Mouse (Mus musculus) thymus, adult 2 months (tissue): ENCODE measurements around the gene Baiap3. TPM values are rescaled to one million over a fixed set of nuclear protein-coding genes. Genes with fewer than 3 reads are reported as not detected.
"Not testable (repeated sequence)": the region's sequence is repeated elsewhere in the genome, so short reads cannot be mapped to it uniquely, and the experiment has no call there.

Experiments used
- DNase-seq: peaks from one replicate; pipeline ENCODE4 v3.0.0; 2021
- H3K27ac ChIP-seq: fragments of 200-500 bp; 2 replicates; pipeline ENCODE4 v1.5.1; 2012; ENCODE audit warnings: low read length, control low read depth; ENCODE audit not compliant: control insufficient read depth, insufficient read depth
- H3K27me3 ChIP-seq: fragments of 200-500 bp; 2 replicates; pipeline ENCODE4 v1.6.1; 2012; ENCODE audit warnings: mild to moderate bottlenecking, low read length, moderate library complexity, mixed read lengths; ENCODE audit not compliant: control insufficient read depth, insufficient read depth
- H3K36me3 ChIP-seq: fragments of 200-500 bp; 2 replicates; pipeline ENCODE4 v1.6.1; 2012; ENCODE audit warnings: mild to moderate bottlenecking, low read length, moderate library complexity; ENCODE audit not compliant: control insufficient read depth, insufficient read depth
- H3K4me1 ChIP-seq: fragments of 200-500 bp; replicated peaks from 2 replicates; pipeline ENCODE4 v1.6.1; 2012; ENCODE audit warnings: low read length; ENCODE audit not compliant: control insufficient read depth, insufficient read depth
- H3K4me3 ChIP-seq: fragments of 200-500 bp; 2 replicates; pipeline ENCODE4 v1.5.1; 2012; ENCODE audit warnings: mild to moderate bottlenecking, low read length, control low read depth, moderate library complexity; ENCODE audit not compliant: control insufficient read depth, insufficient read depth
- CTCF ChIP-seq: fragments of 200-500 bp; IDR thresholded peaks from 2 replicates; pipeline ENCODE4 v1.5.1; 2012; ENCODE audit warnings: mild to moderate bottlenecking, control low read depth, low read length, moderate library complexity, borderline replicate concordance; ENCODE audit not compliant: control insufficient read depth, poor library complexity, insufficient read depth; ENCODE audit errors: extremely low read depth
- POLR2A ChIP-seq: fragments of 200-500 bp; IDR thresholded peaks from 2 replicates; pipeline ENCODE4 v1.6.1; 2012; ENCODE audit warnings: mild to moderate bottlenecking, low read length, control low read depth, moderate library complexity; ENCODE audit not compliant: control insufficient read depth, poor library complexity, insufficient read depth; ENCODE audit errors: extremely low read depth
- WGBS: fragments of 180-500 bp; shearing (Covaris S2); methylation state at CpG from one replicate; pipeline ENCODE4 v1.1.7; 2018; 5-methylcytosine and 5-hydroxymethylcytosine counted together
- polyA plus RNA-seq: library from polyadenylated mRNA; depleted of rRNA; stranded (reverse); fragments of >200 nt; gene quantifications from 2 replicates; pipeline ENCODE4 v1.2.3, GENCODE M21; 2012

Baiap3 gene
- polyA plus RNA-seq, 1 experiment: 56.5 TPM

- Histone ChIP-seq H3K27ac (no peak overlapping the region), H3K27me3 (no peaks in the 10 kb centered on the region), H3K4me1 (peaks cover 6% of the 10 kb centered on the region), H3K4me3 (no peak overlapping the region), H3K36me3 (peaks cover 23% of the 10 kb centered on the region)
- WGBS: 94% methylated on average over 9 of the region's 9 CpGs
- no peak for TF ChIP-seq CTCF
- TF ChIP-seq POLR2A: no peak
- no peak for DNase-seq
Measured at GRCm38 (mm10) chr17:25235635-25236034, 20.5 kb downstream of the Baiap3 start.

DNA sequence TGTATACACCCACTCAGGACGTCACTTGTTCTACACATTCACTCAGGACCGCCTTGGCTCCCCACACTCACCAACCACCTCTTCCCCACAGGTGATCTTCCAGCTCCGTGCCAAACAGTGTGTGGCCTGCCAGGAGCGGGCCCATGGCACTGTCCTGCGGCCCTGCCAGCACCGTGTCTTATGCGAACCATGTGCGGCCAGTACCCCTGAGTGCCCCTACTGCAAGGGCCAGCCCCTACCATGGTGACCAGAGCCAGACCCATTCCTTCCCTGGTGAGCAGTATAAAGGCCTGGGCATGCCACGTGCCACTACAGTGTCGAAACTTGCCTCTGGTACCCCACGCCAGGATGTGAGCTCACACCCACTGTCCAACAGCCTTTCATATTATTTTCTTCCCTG, 24.5 kb downstream of the Baiap3 start:
- not testable (repeated sequence) for H3K27me3 ChIP-seq, H3K4me3 ChIP-seq, H3K27ac ChIP-seq, H3K4me1 ChIP-seq, DNase-seq
- 98% methylated on average over 7 of the region's 11 CpGs for WGBS
- H3K36me3 ChIP-seq: peaks cover 32% of the 10 kb centered on the region

- DNase-seq: no peak
Measured at GRCm38 (mm10) chr17:25230700-25231099, 25.5 kb downstream of the Baiap3 start.

DNA sequence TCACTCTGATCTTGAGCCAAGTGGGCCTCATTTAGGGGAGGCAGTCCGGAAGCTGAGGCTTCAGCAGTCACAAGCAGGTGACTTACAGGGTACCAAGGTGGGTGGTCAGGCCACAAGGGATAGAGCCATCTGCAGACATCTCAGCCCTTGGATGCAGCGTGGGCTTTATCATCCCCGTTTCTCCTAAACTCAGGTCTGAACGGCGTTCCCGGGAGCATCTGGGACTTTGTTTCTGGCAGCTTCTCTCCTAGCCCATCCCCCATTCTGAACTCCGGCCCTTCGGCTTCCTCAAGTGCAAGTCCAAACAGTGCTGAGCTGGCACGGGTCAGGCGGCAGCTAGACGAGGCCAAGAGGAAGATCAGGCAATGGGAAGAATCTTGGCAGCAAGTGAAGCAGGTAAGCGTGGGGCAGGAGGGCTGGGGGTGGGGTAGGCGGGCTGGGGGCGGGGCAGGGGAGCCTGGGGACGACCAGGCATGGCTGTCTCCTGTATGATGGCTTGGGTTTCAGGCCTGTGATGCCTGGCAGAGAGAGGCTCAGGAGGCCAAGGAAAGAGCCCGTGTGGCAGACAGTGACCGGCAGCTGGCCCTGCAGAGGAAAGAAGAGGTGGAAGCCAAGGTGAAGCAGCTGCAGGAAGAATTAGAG, 26.0 kb downstream of the Baiap3 start:
- DNase-seq, H3K4me3 ChIP-seq, H3K27ac ChIP-seq, H3K27me3 ChIP-seq: not testable (repeated sequence)
- WGBS: 92% methylated on average over 17 of the region's 17 CpGs
- Histone ChIP-seq H3K36me3 (peaks cover 24% of the 10 kb centered on the region), H3K4me1 (peaks cover 18% of the 10 kb centered on the region)

More at GRCm38 (mm10) chr17:25230700-25231099, 25.5 kb downstream of the Baiap3 start:
- Histone ChIP-seq H3K4me1 (peaks cover 14% of the 10 kb centered on the region), H3K27ac (no peak overlapping the region), H3K27me3 (no peaks in the 10 kb centered on the region), H3K4me3 (no peak overlapping the region), H3K36me3 (peaks cover 30% of the 10 kb centered on the region)
- no peak for TF ChIP-seq POLR2A
- TF ChIP-seq CTCF: no peak
- 86% methylated on average over 3 of the region's 3 CpGs for WGBS

DNA sequence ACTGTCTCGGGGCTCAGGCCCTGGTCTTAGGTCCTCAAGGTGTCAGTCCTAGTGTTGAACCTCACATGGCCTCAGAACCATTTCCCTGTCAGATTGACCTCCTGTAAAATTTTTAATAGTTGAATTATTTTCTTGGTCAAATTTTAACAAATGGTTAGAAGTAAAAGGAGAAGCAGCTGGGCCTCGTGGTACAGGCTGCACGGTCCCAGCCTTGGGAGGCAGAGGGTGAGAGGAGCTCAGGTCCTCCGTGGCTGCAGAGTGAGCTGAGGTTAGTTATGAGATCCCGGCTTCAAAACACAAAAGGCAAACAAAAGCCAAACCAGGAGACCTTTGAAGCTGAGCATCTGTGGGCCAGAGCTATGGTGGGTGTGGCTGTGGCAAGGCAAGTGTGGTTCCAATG, 28.2 kb downstream of the Baiap3 start:
- Histone ChIP-seq H3K27me3 (no peaks in the 10 kb centered on the region), H3K4me1 (peaks cover 40% of the 10 kb centered on the region), H3K27ac (no peak overlapping the region), H3K4me3 (no peak overlapping the region), H3K36me3 (peaks cover 16% of the 10 kb centered on the region)
- 31% methylated on average over 5 of the region's 5 CpGs for WGBS
- no peak for TF ChIP-seq POLR2A
- DNase-seq: no peak

DNA sequence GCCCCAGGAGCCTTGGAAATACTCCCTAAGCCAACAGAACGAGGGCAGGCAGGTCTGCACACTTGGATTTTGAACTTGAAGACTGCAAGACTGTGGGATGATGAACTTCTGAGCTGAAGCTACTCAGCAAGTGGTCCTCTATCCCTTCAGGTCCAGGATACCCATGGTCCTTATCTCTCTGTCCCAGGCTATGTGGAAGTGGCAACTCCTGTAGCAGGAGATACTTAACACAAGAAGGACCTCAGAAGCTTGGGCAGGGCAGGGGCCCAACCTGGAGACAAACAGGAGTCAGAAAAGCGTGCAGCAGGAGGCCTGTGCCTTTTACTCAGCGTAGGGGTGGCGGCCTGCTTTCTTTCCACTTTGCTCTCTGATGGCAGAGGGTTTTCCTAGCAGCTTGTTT, 30.5 kb downstream of the Baiap3 start:
- WGBS: 97% methylated on average over 4 of the region's 4 CpGs
- no peak overlapping the region for H3K27ac ChIP-seq
- peaks cover 9% of the 10 kb centered on the region for H3K36me3 ChIP-seq
- H3K27me3 ChIP-seq: no peaks in the 10 kb centered on the region
- no peak overlapping the region for H3K4me3 ChIP-seq
- H3K4me1 ChIP-seq: peaks cover 58% of the 10 kb centered on the region
- TF ChIP-seq CTCF (no peak), POLR2A (no peak)
- no peak for DNase-seq

- Histone ChIP-seq H3K4me1 (peaks cover 66% of the 10 kb centered on the region), H3K4me3 (peak overlapping the region; percentile 4; the same call in 1 of the 2 replicates), H3K27me3 (no peaks in the 10 kb centered on the region), H3K27ac (peak overlapping the region; percentile 97), H3K36me3 (peaks cover 5% of the 10 kb centered on the region)
- 21% methylated on average over 7 of the region's 7 CpGs for WGBS
- no peak for TF ChIP-seq POLR2A
- TF ChIP-seq CTCF: no peak
- DNase-seq: peak; percentile 55
Measured at GRCm38 (mm10) chr17:25224586-25225222, 31.5 kb downstream of the Baiap3 start.
